Mouse (Mus musculus) CH12.LX (cell line): ENCODE data around the gene Mgat5.

Source experiments
- CHD1 ChIP-seq: IDR thresholded peaks from 2 replicates; pipeline ENCODE4 v1.6.1; 2012; ENCODE audit warnings: low read depth, low read length, improper control_type of control experiment, inconsistent platforms
- CTCF ChIP-seq, 2 experiments: IDR thresholded peaks in 1 of 2; conservative IDR thresholded peaks in 1 of 2; 2 replicates each; pipeline ENCODE4 v1.5.1; 2011 to 2012; ENCODE audit warnings: low read depth in 2 of 2, low read length in 2 of 2, improper control_type of control experiment in 1 of 2, inconsistent platforms in 1 of 2, mild to moderate bottlenecking in 1 of 2, moderate library complexity in 1 of 2
- E2F4 ChIP-seq: IDR thresholded peaks from 2 replicates; pipeline ENCODE4 v1.6.1; 2011; ENCODE audit warnings: low read depth, low read length, improper control_type of control experiment; ENCODE audit not compliant: insufficient replicate concordance
- MAFK ChIP-seq: IDR thresholded peaks from 2 replicates; pipeline ENCODE4 v1.6.1; 2011; ENCODE audit warnings: low read length, improper control_type of control experiment; ENCODE audit not compliant: insufficient replicate concordance
- NELFE ChIP-seq: IDR thresholded peaks from 2 replicates; pipeline ENCODE4 v1.6.1; 2011; ENCODE audit warnings: low read depth, low read length, improper control_type of control experiment
- POLR2A ChIP-seq: IDR thresholded peaks from 2 replicates; pipeline ENCODE4 v1.6.1; 2011; ENCODE audit warnings: low read depth, mild to moderate bottlenecking, improper control_type of control experiment, low read length
- SMC3 ChIP-seq: IDR thresholded peaks from 2 replicates; pipeline ENCODE4 v1.6.1; 2011; ENCODE audit warnings: low read depth, low read length, improper control_type of control experiment

DNA sequence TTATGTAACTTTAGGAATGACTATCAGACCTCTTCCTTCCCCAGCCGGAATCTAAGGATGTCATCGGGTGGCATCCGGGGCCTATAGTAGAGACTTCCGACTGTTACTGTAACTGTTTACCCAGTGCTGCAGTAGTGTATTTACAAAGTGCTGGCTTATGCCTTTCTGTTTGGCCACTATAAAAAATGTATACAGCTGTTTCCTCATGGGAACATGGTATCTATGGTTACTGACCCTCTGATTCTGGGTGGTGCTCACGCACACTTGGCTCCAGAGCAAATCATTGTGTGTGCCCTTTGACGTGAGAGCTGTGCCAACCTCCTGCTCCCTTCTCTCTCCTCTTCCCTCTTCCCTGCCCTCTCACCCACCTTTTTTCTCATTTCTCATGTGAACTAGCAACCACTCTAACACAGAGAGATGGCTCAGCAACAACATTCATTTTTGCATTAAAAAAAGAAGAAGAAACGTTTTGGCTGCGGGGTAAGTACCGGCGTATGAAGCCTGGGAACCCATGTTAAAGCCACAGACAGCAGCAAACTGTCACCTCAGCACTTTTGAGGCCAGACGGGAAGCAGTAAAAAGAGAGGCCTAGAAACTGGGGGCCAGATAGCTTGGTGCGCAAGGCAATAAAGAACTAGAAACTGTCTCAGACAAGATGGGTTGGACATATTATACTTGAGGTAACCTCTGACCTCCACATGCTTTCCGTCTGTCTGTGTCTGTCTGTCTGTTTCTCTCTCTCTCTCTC, 65.6 kb downstream of the Mgat5 start:
- TF ChIP-seq MAFK (0 out of 2 replicates have a peak, but pooled peaks have one; percentile 12), CHD1 (no peak), CTCF (conservative IDR thresholded peaks at IDR 0.05 in 1 of 2, IDR thresholded peaks at IDR 0.05 in 1 of 2; ENCODE audit: low read depth in 2 of 2, low read length in 2 of 2) (no peak), POLR2A (no peak), NELFE (no peak), SMC3 (no peak), E2F4 (no peak)
